Mouse (Mus musculus) lung, postnatal 0 days (tissue): ENCODE results near the gene Nenf. TPM values are rescaled to one million over a fixed set of nuclear protein-coding genes. Genes with fewer than 3 reads are reported as not detected.

Experiments used
- ATAC-seq: fragments of 200-750 bp; cut with Nextera tagmentation; 2 replicates; pipeline ENCODE4 v1.8.0; 2017; ENCODE audit warnings: moderate library complexity
- DNase-seq: peaks from one replicate; pipeline ENCODE4 v3.0.0-alpha.2; 2016; ENCODE audit warnings: low spot score
- H3K27ac ChIP-seq: fragments of 300-500 bp; sonication (generic); 2 replicates; pipeline ENCODE4 v1.5.1; 2014; ENCODE audit warnings: antibody characterized with exemption, mild to moderate bottlenecking, low read length, mixed read lengths
- H3K27me3 ChIP-seq: fragments of 300-500 bp; sonication (generic); replicated peaks from 2 replicates; pipeline ENCODE4 v1.6.1; 2014; ENCODE audit warnings: low read length, mixed read lengths; ENCODE audit not compliant: insufficient read depth
- H3K36me3 ChIP-seq: fragments of 300-500 bp; sonication (generic); 2 replicates; pipeline ENCODE4 v1.6.1; 2014; ENCODE audit warnings: low read length, mixed read lengths; ENCODE audit not compliant: insufficient read depth
- H3K4me1 ChIP-seq: fragments of 300-500 bp; sonication (generic); 2 replicates; pipeline ENCODE4 v1.6.1; 2014; ENCODE audit warnings: antibody characterized with exemption, low read depth, low read length, mixed read lengths; ENCODE audit not compliant: insufficient read depth
- H3K4me2 ChIP-seq: fragments of 300-500 bp; sonication (generic); replicated peaks from 2 replicates; pipeline ENCODE4 v1.6.1; 2014; ENCODE audit warnings: low read depth, mild to moderate bottlenecking, low read length, moderate library complexity, mixed read lengths
- H3K4me3 ChIP-seq: fragments of 300-500 bp; sonication (generic); 2 replicates; pipeline ENCODE4 v1.5.1; 2014; ENCODE audit warnings: low read depth, low read length
- H3K9ac ChIP-seq: fragments of 300-500 bp; sonication (generic); replicated peaks from 2 replicates; pipeline ENCODE4 v1.6.1; 2014; ENCODE audit warnings: low read depth, mild to moderate bottlenecking
- H3K9me3 ChIP-seq: fragments of 300-500 bp; sonication (generic); 2 replicates; pipeline ENCODE4 v1.6.1; 2016; ENCODE audit warnings: low read length, mixed read lengths
- CTCF ChIP-seq: IDR thresholded peaks from 2 replicates; pipeline ENCODE4 v1.5.1; 2016; ENCODE audit warnings: antibody characterized with exemption, mild to moderate bottlenecking
- EP300 ChIP-seq: IDR thresholded peaks from 2 replicates; pipeline ENCODE4 v1.6.1; 2016; ENCODE audit warnings: antibody characterized with exemption, mild to moderate bottlenecking, control low read depth
- WGBS: fragments of 180-500 bp; shearing (Covaris S2); extraction: QIAGEN DNeasy Blood & Tissue Kit; methylation state at CpG from one replicate; pipeline ENCODE4 v1.1.7; 2014; 5-methylcytosine and 5-hydroxymethylcytosine counted together
- polyA plus RNA-seq: library from polyadenylated mRNA; unstranded; fragments of >200 nt; fragmentation: Nextera tagmentation; extraction: Ambion mirVana; gene quantifications from 2 replicates; pipeline ENCODE4 v1.2.1, GENCODE M21; 2015

Nenf gene
- polyA plus RNA-seq, 1 experiment from 2014 or later: 177 TPM

- Histone ChIP-seq H3K9me3 (no peaks in the 10 kb centered on the region), H3K36me3 (peaks cover 27% of the 10 kb centered on the region), H3K4me1 (no peaks in the 10 kb centered on the region), H3K4me3 (no peak overlapping the region), H3K4me2 (no peak overlapping the region), H3K27ac (no peak overlapping the region), H3K27me3 (no peaks in the 10 kb centered on the region), H3K9ac (no peak overlapping the region)
- no peak for TF ChIP-seq EP300
- TF ChIP-seq CTCF: peak; percentile 67
- WGBS: 60% methylated on average over 14 of the region's 14 CpGs
- ATAC-seq (no peak), DNase-seq (peak; percentile 83)
These were observed 34.9 kb upstream of the Nenf start for GRCm38 (mm10) chr1:191352786-191353488.

GRCm38 (mm10) chr1:191350355-191350754 is 32.4 kb upstream of the Nenf start:
- no peak overlapping the region for H3K9ac ChIP-seq

DNA sequence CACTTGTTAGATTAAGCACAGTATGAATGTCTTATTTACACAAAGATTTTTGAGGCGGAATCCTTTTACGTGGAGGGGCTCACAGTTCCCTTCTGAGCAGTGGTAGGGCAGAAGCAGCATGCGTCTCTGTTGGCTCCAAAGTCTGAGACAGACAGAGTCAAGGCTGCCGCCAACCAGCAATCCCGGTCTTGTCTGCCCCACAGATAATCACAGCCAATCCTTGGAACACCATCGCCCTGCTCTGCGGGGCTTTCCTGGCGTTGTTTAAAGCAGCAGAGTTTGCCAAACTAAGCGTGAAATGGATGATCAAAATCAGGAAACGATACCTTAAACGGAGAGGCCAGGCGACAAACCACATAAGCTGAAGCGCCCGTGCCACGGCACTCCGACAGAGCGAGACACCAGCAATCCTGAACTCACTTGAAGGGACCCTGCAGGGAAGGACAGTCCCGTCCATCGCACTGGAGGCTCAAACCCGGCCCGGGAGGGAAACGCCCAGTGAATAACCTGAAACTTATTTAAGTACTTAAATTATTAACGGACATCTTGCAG is 31.6 kb upstream of the Nenf start:
- H3K9ac ChIP-seq: no peak overlapping the region
- TF ChIP-seq EP300: no peak
- no peak for TF ChIP-seq CTCF
- no peak overlapping the region for H3K4me3 ChIP-seq
- no peak overlapping the region for H3K4me2 ChIP-seq
- peak; percentile 43 for ATAC-seq
- no peaks in the 10 kb centered on the region for H3K4me1 ChIP-seq
- no peaks in the 10 kb centered on the region for H3K9me3 ChIP-seq
- 56% methylated on average over 23 of the region's 23 CpGs for WGBS
- H3K27ac ChIP-seq: peak overlapping the region; percentile 72
- H3K27me3 ChIP-seq: no peaks in the 10 kb centered on the region
- H3K36me3 ChIP-seq: peaks cover 23% of the 10 kb centered on the region
- peak; percentile 41 for DNase-seq

More at GRCm38 (mm10) chr1:191350355-191350754, 32.4 kb upstream of the Nenf start:
- Histone ChIP-seq H3K4me3 (no peak overlapping the region), H3K36me3 (peaks cover 23% of the 10 kb centered on the region), H3K27me3 (no peaks in the 10 kb centered on the region), H3K9me3 (no peaks in the 10 kb centered on the region), H3K4me2 (no peak overlapping the region), H3K27ac (0 out of 2 replicates have a peak overlapping the region, but pooled peaks have one; percentile 72), H3K4me1 (no peaks in the 10 kb centered on the region)
- ATAC-seq (no peak), DNase-seq (no peak)
- TF ChIP-seq EP300 (no peak), CTCF (no peak)
- 92% methylated on average over 5 of the region's 5 CpGs for WGBS

GRCm38 (mm10) chr1:191348996-191349395 is 31.0 kb upstream of the Nenf start:
- Histone ChIP-seq H3K36me3 (peaks cover 19% of the 10 kb centered on the region), H3K27me3 (no peaks in the 10 kb centered on the region), H3K9me3 (no peaks in the 10 kb centered on the region), H3K9ac (no peak overlapping the region), H3K27ac (peak overlapping the region; percentile 72), H3K4me3 (no peak overlapping the region), H3K4me1 (no peaks in the 10 kb centered on the region), H3K4me2 (no peak overlapping the region)
- ATAC-seq: peak; percentile 81
- TF ChIP-seq CTCF (no peak), EP300 (peak; percentile 19; the same call in 1 of the 2 replicates)
- peak; percentile 80 for DNase-seq
- WGBS: 28% methylated on average over 5 of the region's 5 CpGs

DNA sequence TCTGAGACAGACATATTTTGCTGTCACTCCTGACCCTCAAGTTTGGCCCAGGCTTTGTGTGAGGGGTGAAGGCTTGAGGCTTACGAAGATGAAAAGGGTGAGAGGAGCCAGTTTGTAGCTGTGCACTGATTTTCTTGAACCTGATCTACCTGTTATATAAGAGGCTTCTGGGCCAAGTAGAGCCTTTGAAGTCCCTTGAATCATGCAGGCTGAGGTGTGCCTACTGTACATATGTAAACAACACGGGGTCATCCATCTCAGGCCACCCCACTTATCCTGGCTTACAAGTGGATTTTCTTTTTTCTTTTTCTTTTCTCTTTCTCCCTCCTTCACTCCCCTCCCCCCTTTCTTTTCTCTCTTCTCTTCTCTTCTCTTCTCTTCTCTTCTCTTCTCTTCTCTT is 30.6 kb upstream of the Nenf start:
- DNase-seq (peak; percentile 60), ATAC-seq (peak; percentile 59)
- TF ChIP-seq EP300 (no peak), CTCF (no peak)
- peaks cover 15% of the 10 kb centered on the region for H3K36me3 ChIP-seq
- 44% methylated on average over 2 of the region's 2 CpGs for WGBS
- H3K27ac ChIP-seq: peak overlapping the region; percentile 72; the same call in 1 of the 2 replicates
- H3K4me1 ChIP-seq: no peaks in the 10 kb centered on the region
- no peak overlapping the region for H3K4me3 ChIP-seq
- no peak overlapping the region for H3K9ac ChIP-seq
- H3K4me2 ChIP-seq: no peak overlapping the region
- no peaks in the 10 kb centered on the region for H3K27me3 ChIP-seq
- H3K9me3 ChIP-seq: no peaks in the 10 kb centered on the region

GRCm38 (mm10) chr1:191347602-191348001 is 29.6 kb upstream of the Nenf start:
- no peaks in the 10 kb centered on the region for H3K9me3 ChIP-seq
- H3K27ac ChIP-seq: no peak overlapping the region
- peaks cover 9% of the 10 kb centered on the region for H3K36me3 ChIP-seq
- H3K4me3 ChIP-seq: no peak overlapping the region
- ATAC-seq (no peak), DNase-seq (no peak)
- no peak overlapping the region for H3K9ac ChIP-seq
- H3K4me2 ChIP-seq: no peak overlapping the region
- H3K4me1 ChIP-seq: no peaks in the 10 kb centered on the region
- TF ChIP-seq EP300 (no peak), CTCF (no peak)
- H3K27me3 ChIP-seq: no peaks in the 10 kb centered on the region
- WGBS: 85% methylated on average over 8 of the region's 8 CpGs
